Mouse (Mus musculus) myocyte (in vitro differentiated cells): ENCODE measurements at regions not wholly inside any gene's neighbourhood (a gene's known extent, or its start where the extent isn't known, plus 50 kb on each side); places are given as distances from the start of the nearest gene placed in this dataset.

Source experiments
- E2F4 ChIP-seq: IDR thresholded peaks from one replicate; pipeline ENCODE4 v1.6.1; 2011; ENCODE audit warnings: mild to moderate bottlenecking, control low read depth, moderate library complexity; ENCODE audit not compliant: insufficient read depth
- MAX ChIP-seq: IDR thresholded peaks from one replicate; pipeline ENCODE4 v1.6.1; 2011; ENCODE audit warnings: low read depth, mild to moderate bottlenecking, control low read depth
- POLR2A ChIP-seq: IDR thresholded peaks from one replicate; pipeline ENCODE4 v1.6.1; 2011; ENCODE audit warnings: low read depth, mild to moderate bottlenecking, control low read depth, moderate library complexity; ENCODE audit not compliant: insufficient read length
- TCF3 ChIP-seq: IDR thresholded peaks from one replicate; pipeline ENCODE4 v1.6.1; 2011; ENCODE audit warnings: low read depth, control low read depth; ENCODE audit not compliant: insufficient read length
- USF1 ChIP-seq: IDR thresholded peaks from one replicate; pipeline ENCODE4 v1.6.1; 2011; ENCODE audit warnings: low read depth, mild to moderate bottlenecking, control low read depth, moderate library complexity

DNA sequence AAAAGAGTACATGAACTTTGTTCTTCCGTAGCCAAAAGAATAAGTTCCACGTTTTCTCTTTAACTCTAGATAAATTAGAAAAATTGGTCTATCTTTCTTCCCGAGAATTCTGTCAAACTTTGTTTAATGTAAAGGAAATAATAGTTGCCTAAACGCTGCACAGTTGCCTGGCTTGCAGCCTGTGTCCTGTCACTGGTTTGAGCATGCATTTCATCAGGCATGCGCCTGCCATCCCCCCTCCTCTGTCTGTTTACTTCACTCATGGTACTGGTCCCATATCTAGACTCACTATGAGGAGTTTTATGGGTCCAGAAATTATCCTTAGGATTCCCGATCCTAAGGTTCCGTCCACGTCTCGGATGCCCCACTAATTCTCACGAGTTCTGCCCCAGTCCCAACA lies 520.5 kb upstream of the Mpdz start:
- TF ChIP-seq E2F4 (no peak), MAX (no peak), POLR2A (no peak), USF1 (no peak), TCF3 (no peak)
